Mouse (Mus musculus): ENCODE results near the gene Hist1h4a.
"Not testable (repeated sequence)": the region's sequence is repeated elsewhere in the genome, so short reads cannot be mapped to it uniquely, and the experiment has no call there.

Hist1h4a gene

DNA sequence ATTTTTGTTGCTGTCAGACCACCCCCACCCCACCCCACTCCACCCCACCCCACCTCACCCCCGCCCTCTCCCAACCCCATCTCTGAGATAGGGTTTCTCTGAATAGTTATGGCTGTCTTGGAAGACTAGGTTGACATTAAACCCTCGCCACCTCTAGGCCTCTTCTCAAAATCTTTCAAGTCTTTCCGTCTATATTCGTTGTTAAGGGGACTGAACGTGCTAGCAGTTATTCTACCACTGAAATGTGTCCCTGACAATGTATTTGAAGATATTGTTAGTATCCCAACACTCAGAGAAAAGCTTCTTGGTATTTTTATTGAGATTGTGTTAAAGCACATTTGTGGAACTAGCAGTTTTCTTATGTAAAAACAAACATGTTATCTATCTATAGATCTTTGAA lies 20.1 kb downstream of the Hist1h4a start:
- no peak for DNase-seq

DNA sequence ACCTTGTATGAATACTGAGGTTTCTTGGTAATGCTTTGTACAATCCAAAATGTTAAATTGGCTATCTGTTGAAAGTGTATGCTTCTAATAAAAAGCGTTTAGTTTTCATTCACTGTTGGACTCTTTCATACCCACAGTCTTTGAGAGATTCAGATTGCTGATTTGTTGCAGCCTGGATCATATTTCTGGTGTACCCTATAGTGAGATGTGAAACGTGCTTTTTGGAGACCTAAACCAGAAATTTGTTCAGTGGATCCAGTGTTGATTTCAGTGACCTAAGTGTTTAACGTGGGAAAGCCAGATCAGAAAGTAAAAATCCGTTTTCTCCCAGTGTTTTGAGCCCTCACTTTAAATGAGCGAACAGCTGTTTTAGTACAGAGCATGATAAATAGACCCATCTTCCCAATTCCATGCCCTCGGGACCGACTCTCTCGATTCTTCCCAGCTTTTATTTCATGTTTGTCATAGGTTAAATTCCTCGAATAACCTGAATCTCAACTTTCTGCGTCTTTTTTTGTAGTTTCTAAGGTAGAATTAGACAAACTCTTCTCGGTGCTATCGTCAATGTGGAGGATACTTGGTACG lies 20.7 kb downstream of the Hist1h4a start:
- no peak for DNase-seq

DNA sequence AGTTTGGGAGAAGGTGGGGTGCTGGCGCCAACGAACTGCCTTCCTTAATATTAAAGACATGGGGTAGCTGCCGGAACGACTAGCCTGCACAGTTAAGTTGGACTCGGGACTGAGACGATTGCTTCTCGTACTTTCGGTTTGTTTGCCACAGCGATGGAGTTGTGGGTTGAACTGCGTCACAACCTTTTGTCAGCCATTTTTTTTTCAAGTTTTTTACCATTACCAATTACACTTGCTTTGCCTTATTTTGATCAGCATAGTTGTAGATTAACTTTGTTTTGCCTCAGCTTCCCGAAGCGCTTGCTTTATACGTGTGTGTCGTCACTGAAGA lies 21.1 kb downstream of the Hist1h4a start:
- DNase-seq, result no peak

GRCm38 (mm10) chr13:23739069-23739921 lies 21.7 kb downstream of the Hist1h4a start:
- DNase-seq, result peak; percentile 90 to 91

GRCm38 (mm10) chr13:23738677-23739068 lies 22.4 kb downstream of the Hist1h4a start, which contains the start of gene Hist1h1c:
TSS of gene Hist1h1c (plus strand) at chr13:23738808.
- peak; percentile 95 to 96 for DNase-seq

GRCm38 (mm10) chr13:23738041-23738440 lies 23.0 kb downstream of the Hist1h4a start:
- peak; percentile 61 to 62 for DNase-seq

DNA sequence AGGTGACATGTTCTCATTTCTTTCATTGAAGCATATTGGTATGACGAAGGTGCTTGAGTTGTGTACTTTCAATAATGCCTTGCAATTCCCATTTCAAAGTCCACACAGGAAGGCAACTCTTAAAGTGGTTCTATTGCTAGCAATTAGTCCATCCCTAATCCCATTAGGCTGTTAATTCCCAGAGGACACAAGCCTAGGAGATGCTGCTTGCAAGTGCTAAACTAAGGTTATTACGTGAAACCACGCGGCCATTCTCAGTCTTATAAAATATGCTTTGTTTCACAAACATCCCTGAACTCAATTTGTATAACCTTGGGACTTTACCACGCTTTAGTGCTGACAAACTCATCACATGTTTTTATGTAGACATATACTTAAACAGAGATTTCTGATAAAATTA lies 23.9 kb downstream of the Hist1h4a start:
- no peak for DNase-seq

GRCm38 (mm10) chr13:23732156-23732804 lies 28.8 kb downstream of the Hist1h4a start:
- peak; percentile 43 to 52 for DNase-seq

GRCm38 (mm10) chr13:23730479-23730878 lies 30.6 kb downstream of the Hist1h4a start:
- DNase-seq, result no peak

- DNase-seq, result no peak
Measured at GRCm38 (mm10) chr13:23729706-23730105, 31.3 kb downstream of the Hist1h4a start.

GRCm38 (mm10) chr13:23729192-23729525 lies 31.9 kb downstream of the Hist1h4a start:
- no peak for DNase-seq

DNA sequence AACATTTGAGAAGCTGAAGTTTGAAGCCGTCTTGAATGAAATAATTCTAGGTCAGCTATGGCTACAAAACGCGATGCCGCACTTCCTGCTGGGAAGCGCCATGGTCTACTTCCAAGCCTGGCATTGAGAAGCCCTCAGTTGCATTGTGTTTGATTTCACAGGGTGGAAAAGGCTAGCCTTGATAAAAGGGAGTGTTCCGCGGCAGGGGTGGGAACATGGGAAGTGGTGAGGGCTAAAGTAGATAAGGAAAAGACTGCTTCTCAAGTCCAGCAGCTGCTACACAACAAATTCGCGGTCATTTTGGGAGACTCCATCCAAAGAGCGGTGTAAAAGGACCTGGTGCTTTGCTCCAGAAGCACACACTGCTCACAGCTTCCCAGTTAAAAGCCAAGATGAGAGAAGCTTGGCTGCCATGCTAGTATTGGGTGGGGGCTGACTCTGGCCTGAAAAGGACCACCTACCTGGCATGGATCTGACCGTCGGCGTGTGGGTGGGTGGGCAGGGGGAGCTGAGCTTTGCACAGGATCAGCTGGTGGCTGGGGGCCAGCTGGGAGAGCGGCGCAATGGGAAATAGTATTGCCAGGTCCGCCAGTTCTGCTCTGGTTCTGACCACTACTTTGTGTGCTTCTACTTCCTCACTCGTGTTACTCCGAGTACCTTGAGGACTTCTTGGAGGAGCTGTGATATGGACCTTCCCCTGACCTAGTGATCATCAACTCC lies 32.4 kb downstream of the Hist1h4a start:
- DNase-seq, result no peak

DNA sequence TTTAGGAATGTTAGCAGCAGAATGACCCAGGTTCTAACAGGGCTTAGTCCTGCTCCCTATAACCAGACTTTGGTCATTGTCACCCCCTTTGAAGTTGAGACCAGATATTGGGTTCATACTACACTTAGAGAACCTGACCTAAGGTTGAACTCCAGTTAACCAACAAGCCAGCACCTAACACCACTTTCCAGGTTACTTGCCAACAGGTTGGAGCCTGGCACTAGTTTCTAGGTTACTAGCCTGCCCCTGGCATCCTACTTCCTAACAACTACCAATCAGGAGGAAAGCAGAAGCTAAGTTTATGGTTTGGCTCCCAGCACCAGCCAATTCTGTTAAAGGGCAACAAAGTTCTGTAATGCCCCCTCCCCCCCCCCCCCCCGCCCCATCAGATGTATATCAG lies 35.8 kb downstream of the Hist1h4a start:
- no peak for DNase-seq

DNA sequence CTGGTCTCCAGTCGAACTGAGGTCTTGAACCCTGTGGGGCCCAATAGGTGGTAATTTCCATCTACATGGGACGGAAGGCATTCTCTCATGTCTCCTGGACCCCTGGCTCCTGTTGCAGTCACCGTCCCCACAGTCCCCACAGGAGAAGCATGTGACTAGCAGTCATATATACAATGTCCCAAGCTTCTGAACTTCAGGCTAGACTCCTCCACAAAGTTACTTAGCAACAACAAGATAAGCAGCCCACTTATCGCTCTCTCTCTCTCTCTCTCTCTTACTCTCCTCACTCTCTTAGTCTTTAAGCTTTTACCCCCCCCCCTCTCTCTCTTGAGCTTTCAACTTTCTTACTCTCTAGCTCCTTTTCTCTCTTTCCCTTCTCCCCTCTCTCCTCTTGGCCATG lies 36.8 kb downstream of the Hist1h4a start:
- DNase-seq, result no peak

DNA sequence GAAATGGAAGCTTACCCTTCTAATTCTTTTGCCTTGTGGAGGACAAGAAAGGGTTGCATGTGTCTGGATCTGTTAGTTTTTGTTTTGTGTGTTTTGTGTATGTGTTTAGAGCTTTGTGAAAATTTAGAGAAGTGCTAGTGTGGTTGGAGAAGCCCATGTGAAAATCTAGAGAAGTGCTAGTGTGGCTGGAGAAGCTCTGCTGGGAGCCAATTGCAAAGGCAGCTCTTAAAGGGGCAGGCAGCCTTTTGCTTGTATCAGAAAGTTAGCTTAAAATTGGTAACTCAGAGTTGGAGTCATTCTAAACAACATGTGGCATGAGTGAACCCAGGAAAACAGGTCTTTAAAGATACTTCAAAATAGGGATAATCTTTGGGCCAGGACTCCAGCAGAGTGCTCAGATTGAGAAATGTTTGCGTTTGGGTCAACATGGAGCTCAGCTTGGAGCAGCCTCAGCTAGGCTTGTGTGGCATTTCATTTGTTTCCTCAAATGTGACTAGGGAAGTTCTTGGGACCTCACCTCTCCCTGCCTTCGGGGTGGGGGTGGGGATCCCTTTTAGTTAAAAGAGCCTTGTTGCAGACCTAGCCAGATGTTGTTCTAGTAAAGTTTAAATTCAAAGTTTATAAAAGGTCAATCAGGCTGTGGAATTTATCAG lies 43.3 kb downstream of the Hist1h4a start:
- DNase-seq, result not testable (repeated sequence)

- no peak for DNase-seq
Measured at GRCm38 (mm10) chr13:23717176-23717575, 43.9 kb downstream of the Hist1h4a start.

GRCm38 (mm10) chr13:23716261-23717042 lies 44.6 kb downstream of the Hist1h4a start:
- no peak for DNase-seq

All from B cell, adult 2 months (primary cell).